Mouse (Mus musculus): ENCODE data around the gene Padi3. TPM values are rescaled to one million over a fixed set of nuclear protein-coding genes. Genes with fewer than 3 reads are reported as not detected.

Gene Padi3
- polyA plus RNA-seq, 2 experiments, result 0.17 to 0.25 TPM

GRCm38 (mm10) chr4:140843670-140844280 lies 33.3 kb upstream of the Padi3 start:
- Histone ChIP-seq H3K27ac (no peak overlapping the region), H3K36me3 (replicated peaks; ENCODE audit: control insufficient read depth, insufficient read depth, low read depth) (no peaks in the 10 kb centered on the region), H3K9me3 (ENCODE audit: control insufficient read depth, low read length) (no peaks in the 10 kb centered on the region), H3K4me2 (ENCODE audit: low read depth) (no peak overlapping the region), H3K27me3 (ENCODE audit: control insufficient read depth, insufficient read depth, low read length) (peaks cover 3% of the 10 kb centered on the region; the same call in 1 of the 2 replicates), H3K4me1 (replicated peaks; ENCODE audit: control insufficient read depth in 2 of 2, insufficient read depth in 2 of 2, low read length in 1 of 2) (no peaks in the 10 kb centered on the region), H3K9ac (replicated peaks) (no peak overlapping the region), H3K4me3 (ENCODE audit: insufficient read depth in 1 of 2, low read depth in 2 of 2, low read length in 2 of 2) (no peak overlapping the region)
- WGBS (ENCODE audit: insufficient replicate concordance), result 57% methylated on average over 15 of the region's 15 CpGs
- no peak for DNase-seq (ENCODE audit: low read depth in 3 of 3, low spot score in 3 of 3)
- TF ChIP-seq EP300 (IDR thresholded peaks at IDR 0.05; ENCODE audit: low read depth) (no peak), CTCF (IDR thresholded peaks at IDR 0.05; ENCODE audit: low read depth) (no peak)
- ATAC-seq (ENCODE audit: insufficient read depth), result no peak

GRCm38 (mm10) chr4:140842909-140843308 lies 32.5 kb upstream of the Padi3 start:
- H3K9ac ChIP-seq (replicated peaks), result no peak overlapping the region
- no peak overlapping the region for H3K4me3 ChIP-seq (ENCODE audit: insufficient read depth in 1 of 2, low read depth in 2 of 2, low read length in 2 of 2)
- no peak overlapping the region for H3K4me2 ChIP-seq (ENCODE audit: low read depth)
- ATAC-seq (ENCODE audit: insufficient read depth) (no peak), DNase-seq (ENCODE audit: low read depth in 3 of 3, low spot score in 3 of 3) (no peak)
- no peaks in the 10 kb centered on the region for H3K4me1 ChIP-seq (replicated peaks; ENCODE audit: control insufficient read depth in 2 of 2, insufficient read depth in 2 of 2, low read length in 1 of 2)
- H3K36me3 ChIP-seq (replicated peaks; ENCODE audit: control insufficient read depth, insufficient read depth, low read depth), result no peaks in the 10 kb centered on the region
- H3K27me3 ChIP-seq (ENCODE audit: control insufficient read depth, insufficient read depth, low read length), result peaks cover 3% of the 10 kb centered on the region; the same call in 1 of the 2 replicates
- TF ChIP-seq EP300 (IDR thresholded peaks at IDR 0.05; ENCODE audit: low read depth) (no peak), CTCF (IDR thresholded peaks at IDR 0.05; ENCODE audit: low read depth) (no peak)
- 58% methylated on average over 1 of the region's 1 CpGs for WGBS (ENCODE audit: insufficient replicate concordance)
- H3K9me3 ChIP-seq (ENCODE audit: control insufficient read depth, low read length), result no peaks in the 10 kb centered on the region
- H3K27ac ChIP-seq, result no peak overlapping the region

GRCm38 (mm10) chr4:140837879-140838278 lies 27.4 kb upstream of the Padi3 start:
- TF ChIP-seq CTCF (IDR thresholded peaks at IDR 0.05; ENCODE audit: low read depth) (no peak), EP300 (IDR thresholded peaks at IDR 0.05; ENCODE audit: low read depth) (no peak)
- Histone ChIP-seq H3K4me3 (ENCODE audit: insufficient read depth in 1 of 2, low read depth in 2 of 2, low read length in 2 of 2) (no peak overlapping the region), H3K27ac (no peak overlapping the region), H3K4me1 (replicated peaks; ENCODE audit: control insufficient read depth in 2 of 2, insufficient read depth in 2 of 2, low read length in 1 of 2) (peaks cover 0 to 2% of the 10 kb centered on the region in 2 experiments; a peak in 2 of 4 replicates), H3K9me3 (ENCODE audit: control insufficient read depth, low read length) (no peaks in the 10 kb centered on the region), H3K36me3 (replicated peaks; ENCODE audit: control insufficient read depth, insufficient read depth, low read depth) (no peaks in the 10 kb centered on the region), H3K9ac (replicated peaks) (no peak overlapping the region), H3K4me2 (ENCODE audit: low read depth) (no peak overlapping the region), H3K27me3 (ENCODE audit: control insufficient read depth, insufficient read depth, low read length) (peaks cover 3% of the 10 kb centered on the region; the same call in 1 of the 2 replicates)
- DNase-seq (ENCODE audit: low read depth in 3 of 3, low spot score in 3 of 3) (no peak), ATAC-seq (ENCODE audit: insufficient read depth) (no peak)
- 24% methylated on average over 8 of the region's 8 CpGs for WGBS (ENCODE audit: insufficient replicate concordance)

GRCm38 (mm10) chr4:140836208-140836866 lies 25.9 kb upstream of the Padi3 start:
- H3K27me3 ChIP-seq (ENCODE audit: control insufficient read depth, insufficient read depth, low read length), result peaks cover 3% of the 10 kb centered on the region; the same call in 1 of the 2 replicates
- peaks cover 0 to 2% of the 10 kb centered on the region in 2 experiments; a peak in 2 of 4 replicates for H3K4me1 ChIP-seq (replicated peaks; ENCODE audit: control insufficient read depth in 2 of 2, insufficient read depth in 2 of 2, low read length in 1 of 2)
- ATAC-seq (ENCODE audit: insufficient read depth) (no peak), DNase-seq (ENCODE audit: low read depth in 3 of 3, low spot score in 3 of 3) (no peak)
- no peak for TF ChIP-seq EP300 (IDR thresholded peaks at IDR 0.05; ENCODE audit: low read depth)
- no peak for TF ChIP-seq CTCF (IDR thresholded peaks at IDR 0.05; ENCODE audit: low read depth)
- no peak overlapping the region for H3K4me2 ChIP-seq (ENCODE audit: low read depth)
- no peak overlapping the region for H3K27ac ChIP-seq
- WGBS (ENCODE audit: insufficient replicate concordance), result 59% methylated on average over 11 of the region's 11 CpGs
- H3K9ac ChIP-seq (replicated peaks), result no peak overlapping the region
- H3K36me3 ChIP-seq (replicated peaks; ENCODE audit: control insufficient read depth, insufficient read depth, low read depth), result no peaks in the 10 kb centered on the region
- no peak overlapping the region for H3K4me3 ChIP-seq (ENCODE audit: insufficient read depth in 1 of 2, low read depth in 2 of 2, low read length in 2 of 2)
- H3K9me3 ChIP-seq (ENCODE audit: control insufficient read depth, low read length), result no peaks in the 10 kb centered on the region

- DNase-seq (ENCODE audit: low read depth in 3 of 3, low spot score in 3 of 3) (no peak), ATAC-seq (ENCODE audit: insufficient read depth) (peak; percentile 72)
- Histone ChIP-seq H3K9me3 (ENCODE audit: control insufficient read depth, low read length) (no peaks in the 10 kb centered on the region), H3K27me3 (ENCODE audit: control insufficient read depth, insufficient read depth, low read length) (peaks cover 3% of the 10 kb centered on the region; the same call in 1 of the 2 replicates), H3K4me3 (ENCODE audit: insufficient read depth in 1 of 2, low read depth in 2 of 2, low read length in 2 of 2) (no peak overlapping the region), H3K4me1 (replicated peaks; ENCODE audit: control insufficient read depth in 2 of 2, insufficient read depth in 2 of 2, low read length in 1 of 2) (peaks cover 0 to 2% of the 10 kb centered on the region in 2 experiments; a peak in 2 of 4 replicates), H3K4me2 (ENCODE audit: low read depth) (no peak overlapping the region), H3K9ac (replicated peaks) (no peak overlapping the region), H3K27ac (no peak overlapping the region), H3K36me3 (replicated peaks; ENCODE audit: control insufficient read depth, insufficient read depth, low read depth) (no peaks in the 10 kb centered on the region)
- 5% methylated on average over 10 of the region's 10 CpGs for WGBS (ENCODE audit: insufficient replicate concordance)
- TF ChIP-seq CTCF (IDR thresholded peaks at IDR 0.05; ENCODE audit: low read depth) (no peak), EP300 (IDR thresholded peaks at IDR 0.05; ENCODE audit: low read depth) (no peak)
Measured at GRCm38 (mm10) chr4:140835682-140836081, 25.2 kb upstream of the Padi3 start.
